ENCODE assay signal across 1 mouse cellular context in the genomic region with DNA sequence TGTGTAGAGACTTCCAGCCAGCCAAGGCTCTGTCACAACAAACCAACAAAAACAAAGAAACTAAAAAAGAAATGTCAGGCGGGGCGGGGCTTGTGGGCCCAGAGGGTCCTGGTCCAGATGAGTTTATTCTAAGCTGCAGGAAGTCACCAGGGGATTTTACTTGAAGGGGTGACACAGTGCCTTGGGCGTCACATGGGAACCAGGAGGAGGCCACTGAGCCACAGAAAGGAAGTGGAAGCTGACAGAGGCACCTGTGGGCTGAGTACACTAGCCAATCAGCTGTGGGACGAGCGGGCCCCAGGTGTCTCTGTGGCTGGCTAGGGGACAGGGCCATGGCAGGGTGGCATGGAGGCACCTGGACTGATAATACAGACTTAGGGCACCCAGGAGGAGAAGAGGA.
TF ChIP-seq lines count a peak whose summit lies in the region.

No protein-coding gene starts in this region.

TF ChIP-seq in CH12.LX, 34 proteins besides CTCF, POLR2A, EP300 and RAD21 (continued from another document):
- TF ChIP-seq MAX (IDR thresholded peaks at IDR 0.05; ENCODE audit: low read length) (peak; percentile 5; the same call in 1 of the 2 replicates), POLR2AphosphoS2 (IDR thresholded peaks at IDR 0.05; ENCODE audit: low read depth, low read length) (no peak), MAFK (IDR thresholded peaks at IDR 0.05; ENCODE audit: insufficient replicate concordance, low read length) (no peak), NRF1 (IDR thresholded peaks at IDR 0.05; ENCODE audit: low read depth, low read length) (no peak), ZNF384 (IDR thresholded peaks at IDR 0.05; ENCODE audit: low read depth, low read length) (no peak), JUN (IDR thresholded peaks at IDR 0.05; ENCODE audit: insufficient read depth, low read depth, low read length) (no peak)
